Mouse (Mus musculus) frontal cortex, adult (tissue): ENCODE results near the gene Olfr406.

Experiments
- ATAC-seq: cut with Nextera tagmentation; 2 replicates; pipeline ENCODE4 v1.9.2; 2017; ENCODE audit warnings: mild to moderate bottlenecking, moderate library complexity, mixed read lengths; ENCODE audit not compliant: low TSS enrichment

Olfr406 gene

DNA sequence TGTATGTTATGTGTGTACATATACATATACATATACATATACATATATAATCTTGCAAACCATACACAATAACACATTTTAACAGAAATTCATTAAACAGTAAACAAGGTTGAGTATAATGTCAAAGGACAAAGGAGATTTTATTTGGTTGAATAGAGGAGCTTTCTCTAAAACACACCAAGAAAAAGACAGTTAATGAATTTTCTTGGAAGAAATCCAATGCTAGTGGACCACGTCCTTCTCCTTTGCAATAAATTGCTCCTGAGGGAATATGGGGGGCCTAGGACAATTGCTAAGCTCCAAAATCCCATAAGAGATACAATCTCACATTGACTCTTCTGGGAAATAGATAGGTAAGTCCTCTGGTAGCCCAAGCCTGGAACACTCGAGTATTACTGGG lies at the start of gene Olfr406:
TSS of gene Olfr406 (plus strand) at position 301 of the 400 bp plus-strand sequence.
- no peak for ATAC-seq

GRCm38 (mm10) chr11:74211279-74211678 lies 48.3 kb upstream of the Olfr406 start, which contains the start of gene Olfr43:
TSS of gene Olfr43 (minus strand) at chr11:74211379.
- ATAC-seq = no peak

DNA sequence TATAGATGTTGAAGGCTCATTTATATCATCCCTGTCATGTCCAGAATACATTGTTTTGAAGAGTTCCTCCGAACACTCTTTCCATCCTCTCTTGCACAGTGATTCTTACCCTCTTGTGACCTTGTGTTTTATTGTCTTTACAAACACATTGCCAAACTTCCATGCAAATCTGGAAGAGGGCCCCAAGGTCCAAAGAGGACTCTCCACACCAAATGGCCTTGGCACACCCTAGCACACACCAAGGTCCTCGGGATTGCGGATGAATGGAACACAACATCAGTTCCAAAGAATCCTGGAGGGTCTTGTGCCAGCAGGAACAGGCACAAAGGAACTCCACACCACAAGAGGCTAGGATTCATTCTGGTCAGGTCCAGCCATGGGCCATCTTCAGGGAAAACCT lies 18.4 kb upstream of the Olfr406 start:
- no peak for ATAC-seq

- ATAC-seq = no peak
Observed at GRCm38 (mm10) chr11:74283436-74283835, 23.8 kb downstream of the Olfr406 start, which contains the start of gene Olfr59. TSS of gene Olfr59 (plus strand) at chr11:74283736.

GRCm38 (mm10) chr11:74287256-74287655 lies 27.6 kb downstream of the Olfr406 start:
- ATAC-seq = no peak
